Mouse (Mus musculus) c-Kit-positive CD71-negative TER-119-negative erythroid progenitor cells, embryonic 14.5 days (primary cell): ENCODE data around the gene Bcar3.
"Not testable (repeated sequence)": the region's sequence is repeated elsewhere in the genome, so short reads cannot be mapped to it uniquely, and the experiment has no call there.

ENCODE experiments used
- DNase-seq: peaks from one replicate; pipeline ENCODE4 v3.0.0-alpha.2; 2013; ENCODE audit warnings: low read depth

The Bcar3 gene

GRCm38 (mm10) chr3:122386444-122386843 lies 92.5 kb downstream of the Bcar3 start:
- no peak for DNase-seq

DNA sequence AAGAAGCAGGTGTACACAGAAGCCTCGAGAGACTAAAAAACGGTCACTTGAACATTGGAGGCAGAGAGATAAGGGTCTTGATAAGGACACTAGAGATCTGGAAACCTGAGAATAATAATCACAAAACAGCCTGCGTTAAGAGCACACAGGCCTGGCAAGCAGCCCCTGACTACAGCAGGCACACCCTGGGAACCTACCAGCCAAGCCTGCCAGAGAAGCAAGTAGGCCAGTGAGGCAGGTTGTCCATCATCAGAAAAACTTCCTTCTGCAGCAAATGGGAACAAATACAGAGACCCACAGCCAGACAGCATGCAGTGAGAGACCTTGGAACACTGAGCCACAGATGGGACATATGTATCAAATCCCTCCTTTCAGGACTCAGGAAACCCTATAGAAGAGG lies 93.8 kb downstream of the Bcar3 start:
- DNase-seq = no peak

DNA sequence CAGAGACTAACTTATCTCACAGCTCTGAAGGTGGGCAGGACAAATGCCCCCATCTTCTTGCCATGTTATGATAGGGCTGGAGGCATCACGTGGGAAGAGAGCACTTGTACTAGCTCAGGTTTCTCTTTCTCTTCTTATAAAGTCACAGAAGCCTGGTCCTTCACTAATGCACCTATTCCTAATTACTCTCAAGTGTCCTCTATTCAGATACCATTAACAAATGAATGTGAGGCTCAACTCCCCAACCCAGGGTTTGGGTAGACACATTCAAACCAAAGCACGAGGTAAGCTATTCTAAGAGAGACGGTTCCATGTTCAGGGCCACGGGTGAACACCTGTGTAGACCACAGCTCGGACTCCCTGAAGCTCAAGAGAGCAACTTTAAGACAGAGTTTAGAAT lies 96.0 kb downstream of the Bcar3 start:
- no peak for DNase-seq

DNA sequence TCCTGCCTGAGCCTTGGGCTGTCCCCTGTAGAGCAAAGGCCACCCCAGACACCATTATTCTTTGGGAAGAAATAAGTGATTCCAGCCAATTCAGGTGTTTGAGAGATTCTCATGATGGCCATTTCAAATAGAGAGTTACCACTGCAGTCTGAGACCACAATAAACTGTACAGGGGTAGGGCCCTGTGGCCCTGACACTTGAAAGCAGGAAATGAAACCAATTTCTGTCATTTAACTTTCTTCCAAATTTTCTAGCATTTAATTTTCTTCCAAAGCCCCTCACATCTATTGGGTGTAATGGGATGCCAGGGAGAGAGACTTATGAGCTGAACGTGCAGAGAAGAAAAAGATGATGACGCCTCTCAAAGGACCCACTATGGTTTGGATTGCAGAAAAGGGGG lies 97.2 kb downstream of the Bcar3 start:
- no peak for DNase-seq

- DNase-seq = no peak
These were observed 97.9 kb downstream of the Bcar3 start for GRCm38 (mm10) chr3:122391816-122392215.

- DNase-seq = not testable (repeated sequence)
These were observed 99.5 kb downstream of the Bcar3 start for GRCm38 (mm10) chr3:122393411-122393810.

- no peak for DNase-seq
These were observed 100.0 kb downstream of the Bcar3 start for GRCm38 (mm10) chr3:122393836-122394374.

DNA sequence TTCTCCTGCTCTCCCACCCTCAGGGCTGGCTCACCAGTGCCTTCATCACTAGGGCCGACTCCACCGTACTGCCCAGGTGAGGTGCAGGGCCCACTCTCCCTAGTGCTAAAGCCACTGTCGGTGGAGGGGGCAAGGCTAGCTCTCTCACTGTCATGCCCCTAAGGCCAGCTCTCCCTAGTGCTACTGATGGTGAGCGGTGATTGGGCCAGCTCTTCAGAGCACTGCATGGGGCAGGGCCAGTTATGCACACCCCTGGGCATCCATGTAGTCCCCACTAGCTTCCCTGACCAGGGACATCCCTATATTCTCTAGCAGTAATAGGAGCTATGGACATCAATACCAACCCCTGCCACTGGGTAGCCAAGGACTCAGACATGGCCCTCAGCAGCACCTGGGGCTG lies 103.0 kb downstream of the Bcar3 start:
- no peak for DNase-seq

DNA sequence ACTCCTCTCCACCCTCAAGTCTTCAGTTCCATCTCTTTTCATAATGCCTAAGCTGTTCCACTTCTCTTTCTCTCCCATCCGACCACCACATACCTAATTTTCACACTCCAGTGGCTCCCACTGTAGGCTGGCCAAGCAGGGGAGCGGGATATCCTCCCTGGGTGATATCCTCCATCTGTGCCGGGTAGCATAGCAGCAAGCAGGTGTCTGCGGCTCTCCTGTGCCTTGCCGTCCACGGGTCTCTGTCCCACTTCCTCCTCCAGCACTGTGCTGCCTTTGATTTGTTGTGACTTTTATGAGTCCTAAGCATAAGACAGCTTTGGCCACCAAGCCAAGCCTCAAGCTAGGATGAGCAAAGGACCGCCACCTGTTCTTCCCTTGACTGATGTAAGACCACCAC lies 103.5 kb downstream of the Bcar3 start:
- DNase-seq = no peak

GRCm38 (mm10) chr3:122401011-122401410 lies 107.1 kb downstream of the Bcar3 start:
- no peak for DNase-seq

DNA sequence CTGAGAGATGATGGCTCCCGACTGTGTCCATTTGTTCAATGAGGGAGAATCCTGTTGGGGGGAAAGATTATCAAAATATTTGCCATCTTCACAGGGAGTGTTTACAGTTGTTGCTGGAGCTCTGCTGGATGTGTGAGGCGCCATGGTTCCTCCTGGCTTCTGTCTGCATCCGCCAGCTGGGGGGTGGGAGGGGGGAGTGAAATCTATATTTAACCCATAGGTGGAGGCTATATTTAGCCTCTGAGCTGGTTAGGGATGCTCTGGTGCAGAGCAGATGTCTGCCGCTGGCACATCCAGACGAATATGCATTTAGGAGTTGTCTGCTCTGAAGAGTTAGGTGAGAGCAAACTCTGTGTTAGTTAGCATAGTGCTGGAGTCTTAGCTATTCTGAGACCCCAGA lies 108.2 kb downstream of the Bcar3 start:
- DNase-seq = no peak

DNA sequence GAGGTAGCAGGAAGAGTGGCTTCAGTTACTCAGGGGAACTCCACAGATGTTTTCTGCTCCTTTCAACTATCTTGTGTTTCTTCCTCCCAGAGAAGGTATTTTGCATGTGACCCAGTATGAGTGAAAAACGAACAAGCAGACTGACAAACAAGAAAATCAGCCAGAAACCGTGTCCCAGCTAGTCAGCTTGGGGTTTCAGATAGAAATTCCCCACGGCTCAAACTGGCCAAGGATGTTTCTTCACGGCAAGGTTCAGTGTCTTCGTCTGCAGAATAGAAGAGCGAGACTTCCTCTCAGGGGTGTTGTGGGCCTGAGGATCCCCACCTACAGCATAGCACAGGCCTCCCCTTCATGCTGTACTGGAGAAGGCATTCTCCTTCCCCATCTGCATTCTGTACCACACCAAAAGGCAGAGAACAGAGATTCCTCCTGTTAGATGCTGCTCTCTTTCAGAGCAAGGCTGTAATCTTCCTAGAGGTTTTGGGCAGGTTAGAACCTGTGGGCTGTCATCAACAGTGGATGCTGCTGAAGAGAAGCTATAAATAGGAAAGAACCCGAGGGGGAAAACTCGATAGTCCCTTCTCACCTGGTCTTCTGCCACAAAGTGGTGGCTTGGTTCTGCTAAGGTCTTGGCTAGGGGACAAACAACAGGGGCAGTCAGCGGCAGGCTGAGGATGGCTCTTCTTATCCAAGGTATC lies 110.1 kb downstream of the Bcar3 start:
- DNase-seq = no peak

DNA sequence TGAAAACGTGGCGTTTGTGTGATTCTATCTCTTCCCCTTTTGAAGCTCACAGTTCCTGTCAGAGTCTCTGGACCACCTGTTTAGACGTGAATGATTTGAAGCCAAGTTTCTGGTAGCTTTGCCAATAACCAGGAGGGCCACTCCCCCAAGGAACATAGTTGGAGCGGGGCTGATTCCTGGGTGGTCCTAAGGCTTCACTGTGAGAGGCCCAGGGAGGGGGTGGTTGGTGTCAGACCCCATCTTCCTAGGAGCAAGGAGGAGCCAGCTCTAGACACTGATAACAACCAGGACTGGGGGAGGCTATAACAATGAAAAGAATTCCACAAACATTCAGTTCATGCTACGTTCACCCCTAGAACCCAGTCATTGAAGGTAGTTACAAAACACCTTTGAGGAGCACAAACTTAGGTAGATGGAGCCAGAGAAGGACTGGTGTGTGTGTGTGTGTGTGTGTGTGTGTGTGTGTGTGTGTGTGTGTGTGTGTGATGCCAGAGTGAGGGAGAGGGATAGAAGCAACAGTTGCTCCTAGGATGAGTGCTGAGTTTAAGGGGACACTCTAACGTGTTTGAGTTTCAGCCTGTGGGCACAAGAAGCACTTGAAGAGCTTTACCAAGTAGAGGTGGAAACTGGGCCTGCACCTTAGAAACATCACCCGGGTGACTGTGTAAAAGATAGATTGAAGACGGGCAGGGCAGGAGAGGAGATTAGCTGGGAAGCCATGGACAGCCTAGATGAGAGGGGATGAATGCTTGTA lies 111.4 kb downstream of the Bcar3 start:
- no peak for DNase-seq

DNA sequence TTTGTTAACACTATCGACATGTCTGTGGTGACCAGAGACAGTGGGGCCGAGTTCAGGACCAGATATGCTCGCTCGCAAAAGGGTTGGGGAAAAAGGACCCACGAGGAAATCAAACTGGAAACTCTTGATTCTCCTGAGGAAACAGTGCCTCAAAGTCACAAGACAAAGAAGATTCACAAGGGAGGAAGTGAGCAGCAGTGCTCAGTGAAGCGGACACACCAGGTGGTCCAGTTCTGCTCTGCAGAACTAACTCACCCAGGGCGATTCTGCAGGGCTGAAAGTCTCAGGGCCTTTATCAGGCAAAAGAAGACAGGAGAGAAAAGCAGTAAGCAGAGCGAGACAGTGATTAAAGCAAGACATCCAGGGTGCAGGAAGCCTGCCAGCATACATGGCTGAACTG lies 112.5 kb downstream of the Bcar3 start:
- no peak for DNase-seq

DNA sequence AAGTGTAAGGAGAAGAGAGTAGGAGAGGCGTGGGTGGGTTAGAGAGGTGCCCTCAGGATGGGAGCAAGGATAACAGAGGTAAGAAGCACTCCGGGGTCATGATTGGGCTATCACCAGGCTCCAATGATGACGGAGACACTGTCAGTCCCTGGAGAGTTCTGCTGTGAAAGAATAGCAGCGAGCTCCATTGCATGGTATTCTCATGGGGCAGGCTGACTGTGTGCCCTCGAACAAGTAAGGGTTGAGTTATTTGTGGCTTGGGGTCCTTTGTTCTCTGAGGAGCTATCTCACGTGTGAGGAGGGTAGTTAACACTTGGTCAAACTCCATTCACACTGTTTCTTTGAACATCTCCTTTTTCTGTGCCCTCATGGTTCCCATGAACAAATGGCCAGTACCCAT lies 113.8 kb downstream of the Bcar3 start:
- no peak for DNase-seq

DNA sequence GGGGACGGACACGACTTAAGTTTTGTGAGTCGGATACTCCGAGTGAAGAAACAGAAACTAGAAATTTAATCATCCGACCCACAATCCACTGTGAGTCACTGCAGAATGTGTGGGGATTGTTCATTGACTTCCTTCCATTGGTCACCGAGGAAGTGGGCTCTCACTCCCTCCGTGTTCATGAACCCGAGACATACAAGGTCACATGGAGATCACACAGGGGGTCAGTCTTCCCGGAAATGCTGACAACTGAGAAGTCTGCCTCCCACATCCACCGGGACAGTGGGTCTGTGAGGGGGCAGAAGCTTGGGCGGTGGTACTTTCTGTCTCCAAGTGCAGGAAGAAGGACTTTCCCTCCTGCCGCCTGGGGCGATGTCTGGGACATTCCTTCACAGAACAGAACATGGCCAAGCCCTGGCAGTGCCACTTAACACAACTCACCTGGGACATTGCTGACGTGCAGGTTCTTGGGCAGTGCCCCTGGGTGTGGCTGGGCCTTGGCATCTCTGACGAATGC lies 114.9 kb downstream of the Bcar3 start:
- no peak for DNase-seq

DNA sequence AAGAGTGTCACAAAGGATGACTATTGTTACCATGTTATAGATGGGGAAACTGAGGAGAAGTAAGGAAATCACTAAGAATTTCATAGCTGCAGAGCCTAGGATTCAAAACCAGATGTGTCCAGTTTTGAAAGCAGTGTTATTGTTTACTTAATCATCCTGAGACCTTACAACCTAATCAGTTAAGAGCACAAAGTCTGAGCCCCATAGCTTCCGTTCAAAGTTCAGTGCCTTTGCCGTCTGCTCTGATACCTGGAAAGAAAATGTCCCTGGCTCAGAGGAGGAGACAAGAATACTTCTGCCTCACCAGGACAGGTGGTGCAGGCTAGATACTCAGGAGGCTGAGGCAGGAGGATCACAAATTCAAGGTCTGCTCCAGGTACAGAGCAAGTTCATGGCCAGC lies 117.7 kb downstream of the Bcar3 start:
- no peak for DNase-seq

- DNase-seq = no peak
These were observed 120.0 kb downstream of the Bcar3 start for GRCm38 (mm10) chr3:122413729-122414561.

GRCm38 (mm10) chr3:122414868-122415267 lies 120.9 kb downstream of the Bcar3 start:
- no peak for DNase-seq

GRCm38 (mm10) chr3:122417466-122417865 lies 123.5 kb downstream of the Bcar3 start:
- DNase-seq = no peak

DNA sequence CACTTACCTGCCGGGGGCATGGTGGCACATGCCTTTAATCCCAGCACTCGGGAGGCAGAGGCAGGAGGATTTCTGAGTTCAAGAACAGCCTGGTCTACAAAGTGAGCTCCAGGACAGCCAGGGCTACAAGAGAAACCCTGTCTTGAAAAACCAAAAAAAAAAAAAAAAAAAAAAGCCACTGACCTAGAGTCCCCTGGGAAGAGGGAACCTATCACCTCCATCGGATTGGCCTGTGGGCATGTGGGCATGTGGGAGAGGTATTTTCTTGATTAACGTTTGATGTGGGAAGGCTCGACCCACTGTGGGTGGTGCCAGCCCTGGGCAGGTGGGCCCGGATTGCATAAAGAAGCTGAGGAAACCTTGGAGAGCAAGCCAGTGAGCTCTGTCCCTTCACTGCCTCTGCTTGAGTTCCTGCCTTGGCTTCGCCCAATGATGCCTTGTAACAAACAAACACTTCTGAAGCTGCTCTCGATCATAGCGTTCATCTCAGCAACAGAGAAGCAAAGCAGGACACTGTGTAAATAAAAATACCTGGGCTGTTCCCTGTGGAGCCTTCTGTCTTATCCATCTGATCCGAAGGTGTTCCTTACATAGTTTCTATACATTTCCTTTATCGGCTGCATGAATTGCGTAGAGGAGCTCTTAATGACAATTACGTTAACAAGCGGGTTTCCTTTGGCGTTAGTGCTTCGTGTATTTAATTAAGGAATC lies 124.8 kb downstream of the Bcar3 start:
- no peak for DNase-seq
